Mouse (Mus musculus): Measurements from ENCODE around the gene Ripor1. TPM values are rescaled to one million over a fixed set of nuclear protein-coding genes. Genes with fewer than 3 reads are reported as not detected.

Gene Ripor1
- polyA plus RNA-seq, 1 experiment from 2014 or later, result 25.9 TPM

GRCm38 (mm10) chr8:105636018-105636962, 31.2 kb downstream of the Ripor1 start, which contains the start of gene Ctcf:
Ctcf (plus strand) TSS chr8:105636568.
- Histone ChIP-seq H3K9me3 (no peaks in the 10 kb centered on the region), H3K4me3 (replicated peaks) (peak within 1 kb of the TSS; percentile 86), H3K27me3 (no peaks in the 10 kb centered on the region), H3K36me3 (peaks cover 4% of the 10 kb centered on the region; the same call in 1 of the 2 replicates), H3K9ac (replicated peaks) (peak within 1 kb of the TSS; percentile 88), H3K4me1 (replicated peaks) (peaks cover 39% of the 10 kb centered on the region), H3K4me2 (replicated peaks) (peak within 1 kb of the TSS; percentile 86), H3K27ac (peak within 1 kb of the TSS; percentile 97)
- under 1% methylated on average over 84 of the region's 126 CpGs for WGBS
- peak; percentile 96 for ATAC-seq

GRCm38 (mm10) chr8:105636963-105637510, 32.0 kb downstream of the Ripor1 start, which contains the start of gene Agrp:
Agrp (minus strand) TSS chr8:105637393.
- Histone ChIP-seq H3K27me3 (no peaks in the 10 kb centered on the region), H3K9ac (replicated peaks) (peak within 1 kb of the TSS; percentile 88), H3K4me2 (replicated peaks) (peak within 1 kb of the TSS; percentile 86), H3K36me3 (peaks cover 4% of the 10 kb centered on the region; the same call in 1 of the 2 replicates), H3K27ac (peak within 1 kb of the TSS; percentile 97), H3K4me1 (replicated peaks) (peaks cover 39% of the 10 kb centered on the region), H3K4me3 (replicated peaks) (peak within 1 kb of the TSS; percentile 86), H3K9me3 (no peaks in the 10 kb centered on the region)
- under 1% methylated on average over 59 of the region's 63 CpGs for WGBS
- ATAC-seq, result peak; percentile 46

- peaks cover 39% of the 10 kb centered on the region for H3K4me1 ChIP-seq (replicated peaks)
- peaks cover 4% of the 10 kb centered on the region; the same call in 1 of the 2 replicates for H3K36me3 ChIP-seq
- peak overlapping the region; percentile 86 for H3K4me3 ChIP-seq (replicated peaks)
- H3K27ac ChIP-seq, result peak overlapping the region; percentile 97
- WGBS, result under 1% methylated on average over 11 of the region's 11 CpGs
- H3K9ac ChIP-seq (replicated peaks), result peak overlapping the region; percentile 88
- H3K27me3 ChIP-seq, result no peaks in the 10 kb centered on the region
- no peaks in the 10 kb centered on the region for H3K9me3 ChIP-seq
- H3K4me2 ChIP-seq (replicated peaks), result peak overlapping the region; percentile 86
- no peak for ATAC-seq
Measured at GRCm38 (mm10) chr8:105637601-105638041, 32.6 kb downstream of the Ripor1 start.

- Histone ChIP-seq H3K36me3 (peaks cover 5% of the 10 kb centered on the region; the same call in 1 of the 2 replicates), H3K4me1 (replicated peaks) (peaks cover 39% of the 10 kb centered on the region)
Measured at GRCm38 (mm10) chr8:105638510-105638909, 33.5 kb downstream of the Ripor1 start.

GRCm38 (mm10) chr8:105639835-105640234, 34.8 kb downstream of the Ripor1 start:
- Histone ChIP-seq H3K27ac (no peak overlapping the region), H3K9me3 (no peaks in the 10 kb centered on the region), H3K4me3 (replicated peaks) (no peak overlapping the region), H3K4me1 (replicated peaks) (peaks cover 38% of the 10 kb centered on the region), H3K36me3 (peaks cover 14% of the 10 kb centered on the region), H3K4me2 (replicated peaks) (no peak overlapping the region), H3K27me3 (no peaks in the 10 kb centered on the region), H3K9ac (replicated peaks) (no peak overlapping the region)
- WGBS, result 89% methylated on average over 1 of the region's 1 CpGs
- no peak for ATAC-seq

More at GRCm38 (mm10) chr8:105638510-105638909, 33.5 kb downstream of the Ripor1 start:
- H3K9me3 ChIP-seq, result no peaks in the 10 kb centered on the region
- H3K27me3 ChIP-seq, result no peaks in the 10 kb centered on the region
- peak overlapping the region; percentile 86 for H3K4me2 ChIP-seq (replicated peaks)
- ATAC-seq, result no peak
- 85% methylated on average over 4 of the region's 4 CpGs for WGBS
- peak overlapping the region; percentile 88 for H3K9ac ChIP-seq (replicated peaks)
- H3K27ac ChIP-seq, result no peak overlapping the region
- H3K4me3 ChIP-seq (replicated peaks), result peak overlapping the region; percentile 86

GRCm38 (mm10) chr8:105640511-105640910, 35.5 kb downstream of the Ripor1 start:
- H3K4me2 ChIP-seq (replicated peaks), result no peak overlapping the region
- no peak overlapping the region for H3K9ac ChIP-seq (replicated peaks)
- no peaks in the 10 kb centered on the region for H3K27me3 ChIP-seq
- H3K36me3 ChIP-seq, result peaks cover 21% of the 10 kb centered on the region
- no peak overlapping the region for H3K27ac ChIP-seq
- peaks cover 31% of the 10 kb centered on the region for H3K4me1 ChIP-seq (replicated peaks)
- ATAC-seq, result no peak
- no peak overlapping the region for H3K4me3 ChIP-seq (replicated peaks)
- WGBS, result 88% methylated on average over 2 of the region's 2 CpGs
- H3K9me3 ChIP-seq, result no peaks in the 10 kb centered on the region

GRCm38 (mm10) chr8:105645205-105645604, 40.1 kb downstream of the Ripor1 start:
- no peak overlapping the region for H3K4me2 ChIP-seq (replicated peaks)
- ATAC-seq, result no peak
- 100% methylated on average over 1 of the region's 1 CpGs for WGBS
- H3K27me3 ChIP-seq, result no peaks in the 10 kb centered on the region
- peaks cover 36% of the 10 kb centered on the region for H3K36me3 ChIP-seq
- H3K27ac ChIP-seq, result no peak overlapping the region
- H3K9ac ChIP-seq (replicated peaks), result no peak overlapping the region
- H3K4me1 ChIP-seq (replicated peaks), result peaks cover 3% of the 10 kb centered on the region
- H3K9me3 ChIP-seq, result no peaks in the 10 kb centered on the region
- H3K4me3 ChIP-seq (replicated peaks), result no peak overlapping the region

GRCm38 (mm10) chr8:105648929-105649328, 43.9 kb downstream of the Ripor1 start:
- Histone ChIP-seq H3K9ac (replicated peaks) (no peak overlapping the region), H3K27ac (no peak overlapping the region), H3K4me2 (replicated peaks) (no peak overlapping the region), H3K36me3 (peaks cover 45% of the 10 kb centered on the region), H3K9me3 (no peaks in the 10 kb centered on the region), H3K4me1 (replicated peaks) (no peaks in the 10 kb centered on the region), H3K4me3 (replicated peaks) (no peak overlapping the region), H3K27me3 (no peaks in the 10 kb centered on the region)
- WGBS, result 98% methylated on average over 1 of the region's 1 CpGs
- ATAC-seq, result no peak

GRCm38 (mm10) chr8:105657641-105658040, 52.6 kb downstream of the Ripor1 start:
- H3K9ac ChIP-seq (replicated peaks), result no peak overlapping the region
- no peak overlapping the region for H3K27ac ChIP-seq
- H3K4me3 ChIP-seq (replicated peaks), result no peak overlapping the region
- no peak overlapping the region for H3K4me2 ChIP-seq (replicated peaks)
- H3K4me1 ChIP-seq (replicated peaks), result peaks cover 9% of the 10 kb centered on the region; the same call in 1 of the 2 replicates
- no peak for ATAC-seq
- peaks cover 17% of the 10 kb centered on the region for H3K36me3 ChIP-seq
- H3K9me3 ChIP-seq, result no peaks in the 10 kb centered on the region
- H3K27me3 ChIP-seq, result no peaks in the 10 kb centered on the region

GRCm38 (mm10) chr8:105661167-105661566, 56.1 kb downstream of the Ripor1 start:
- H3K9me3 ChIP-seq, result no peaks in the 10 kb centered on the region
- ATAC-seq, result no peak
- H3K27ac ChIP-seq, result no peak overlapping the region
- peaks cover 6% of the 10 kb centered on the region; the same call in 1 of the 2 replicates for H3K4me1 ChIP-seq (replicated peaks)
- no peaks in the 10 kb centered on the region for H3K27me3 ChIP-seq
- no peak overlapping the region for H3K4me2 ChIP-seq (replicated peaks)
- H3K4me3 ChIP-seq (replicated peaks), result no peak overlapping the region
- 89% methylated on average over 3 of the region's 3 CpGs for WGBS
- H3K9ac ChIP-seq (replicated peaks), result no peak overlapping the region
- H3K36me3 ChIP-seq, result peaks cover 23% of the 10 kb centered on the region
